Mouse (Mus musculus): ENCODE measurements at regions not wholly inside any gene's neighbourhood (a gene's known extent, or its start where the extent isn't known, plus 50 kb on each side); places are given as distances from the start of the nearest gene placed in this dataset.
"Not testable (repeated sequence)": the region's sequence is repeated elsewhere in the genome, so short reads cannot be mapped to it uniquely, and the experiment has no call there.

DNA sequence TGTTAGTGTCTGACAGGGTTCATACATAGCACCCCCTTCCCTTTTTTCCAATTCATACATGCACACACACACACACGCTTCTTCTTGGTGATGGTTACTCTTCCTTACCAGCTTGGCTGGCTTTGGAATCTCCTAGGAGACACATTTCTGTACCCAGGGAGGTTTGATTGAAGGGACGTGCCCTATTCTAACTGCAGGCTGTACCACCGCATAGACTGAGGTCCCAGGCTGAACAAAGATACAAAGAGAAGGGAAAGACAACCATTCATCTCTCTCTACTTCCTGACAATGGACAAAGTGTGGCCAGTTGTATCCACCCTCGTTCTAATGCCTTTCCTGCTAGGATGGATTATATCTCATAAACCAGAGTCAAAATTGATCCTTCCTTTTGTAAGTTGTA is 100.0 kb downstream of the Raet1d start:
- not testable (repeated sequence) for DNase-seq (ENCODE audit: low spot score in 2 of 2)

DNA sequence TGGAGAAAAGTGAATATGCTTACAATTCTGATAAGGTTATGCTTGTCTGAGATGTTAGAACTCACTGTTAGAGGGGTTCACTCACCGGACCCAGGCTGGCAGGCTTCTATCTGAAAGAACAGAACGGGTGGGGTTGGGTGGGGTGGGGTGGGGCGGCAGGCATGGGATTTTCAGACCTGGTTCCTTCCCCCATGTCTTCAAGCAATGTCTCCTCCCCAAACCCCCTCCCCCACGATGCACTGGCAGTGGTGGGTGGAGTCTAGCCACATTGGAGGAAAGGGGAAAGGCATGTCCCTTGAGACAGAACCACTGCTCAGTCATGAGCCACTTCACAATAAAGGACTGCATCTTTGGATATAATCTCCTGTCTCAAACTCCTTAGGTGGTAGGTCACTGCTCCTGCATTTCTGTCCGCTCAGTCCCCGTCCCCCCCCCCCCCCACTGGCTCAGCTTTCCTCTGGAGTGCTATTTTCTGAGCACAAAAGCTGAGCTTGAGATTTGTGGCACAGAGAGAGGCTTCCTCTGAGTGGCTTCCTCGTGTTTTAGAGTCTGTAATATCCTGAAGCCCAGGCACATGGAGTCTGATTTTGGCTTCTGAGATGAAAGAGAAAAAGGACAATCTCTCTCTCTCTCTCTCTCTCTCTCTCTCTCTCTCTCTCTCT is 100.6 kb downstream of the Raet1d start:
- DNase-seq (ENCODE audit: low spot score in 2 of 2), result not testable (repeated sequence)

DNA sequence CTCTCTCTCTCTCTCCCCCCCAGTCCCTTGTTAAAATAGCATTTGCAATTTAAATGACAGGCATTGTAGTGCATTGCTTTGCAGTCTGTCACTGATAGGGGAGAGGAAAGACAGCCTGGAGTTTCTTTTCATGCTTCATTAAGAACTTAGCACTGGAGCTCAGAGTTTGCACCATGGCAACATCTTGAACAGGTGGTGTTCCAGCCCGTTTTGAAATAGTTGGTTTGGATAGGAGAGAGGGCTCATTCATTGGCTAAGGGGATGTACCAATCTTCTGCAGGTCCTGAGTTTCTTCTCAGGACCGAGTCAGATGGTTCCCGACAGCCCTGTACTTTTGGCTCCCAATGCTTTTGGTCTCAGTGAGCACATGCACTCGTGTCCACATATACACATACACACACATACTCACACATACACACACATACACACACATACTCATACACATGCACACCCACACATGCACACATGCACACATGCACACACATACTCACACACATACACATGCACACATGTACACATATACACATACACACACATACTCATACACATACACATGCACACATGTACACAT is 101.2 kb downstream of the Raet1d start:
- DNase-seq (ENCODE audit: low spot score in 2 of 2), result not testable (repeated sequence)

DNA sequence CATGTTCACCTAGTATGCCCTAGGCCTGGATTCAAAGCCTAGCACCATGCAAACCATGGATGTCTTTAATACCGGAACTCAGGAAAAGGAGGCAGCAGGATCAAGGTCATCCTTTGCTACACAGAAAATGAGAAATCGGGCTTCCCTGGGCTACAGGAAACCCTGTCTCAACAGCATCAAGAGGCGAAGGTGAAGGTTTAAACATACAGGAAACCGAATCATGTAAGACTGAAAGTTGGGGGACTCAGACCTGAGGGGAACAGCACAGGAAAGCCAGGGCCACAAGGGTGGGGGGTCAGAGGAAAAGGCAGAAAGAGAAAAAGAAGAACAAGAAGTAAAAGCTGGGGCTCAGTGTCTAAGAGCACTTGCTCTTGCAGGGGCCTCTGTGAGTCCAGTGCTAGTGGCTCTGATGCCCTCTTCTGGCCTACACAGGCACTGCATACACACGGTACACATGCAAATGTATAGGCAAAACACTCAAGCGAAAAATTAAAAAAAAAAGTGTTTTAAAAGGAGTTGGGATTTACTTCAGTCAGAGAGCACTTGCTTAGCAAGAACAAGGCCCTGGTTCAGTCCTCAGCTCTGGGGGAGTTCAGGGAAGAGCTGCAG is 111.5 kb downstream of the Raet1d start:
- not testable (repeated sequence) for DNase-seq (ENCODE audit: low spot score in 2 of 2)

DNA sequence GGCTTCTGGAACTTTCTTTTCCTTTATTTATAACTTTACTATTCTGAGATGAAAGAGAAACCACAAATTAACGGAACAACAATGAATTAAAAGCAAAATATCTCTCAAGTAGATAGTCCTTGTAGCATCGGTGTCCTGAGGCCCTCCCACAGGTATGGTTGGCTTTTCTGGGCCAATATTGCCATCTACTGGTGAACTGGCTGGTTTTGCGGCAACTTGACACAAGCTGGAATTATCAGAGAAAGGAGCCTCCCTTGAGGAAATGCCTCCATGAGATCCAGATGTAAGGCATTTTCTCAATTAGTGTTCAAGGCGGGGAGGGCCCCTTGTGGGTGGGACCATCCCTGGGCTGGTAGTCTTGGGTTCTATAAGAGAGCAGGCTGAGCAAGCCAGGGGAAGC is 119.5 kb downstream of the Raet1d start:
- DNase-seq (ENCODE audit: low spot score in 2 of 2), result peak in 1 of 2 experiments; percentile 29

DNA sequence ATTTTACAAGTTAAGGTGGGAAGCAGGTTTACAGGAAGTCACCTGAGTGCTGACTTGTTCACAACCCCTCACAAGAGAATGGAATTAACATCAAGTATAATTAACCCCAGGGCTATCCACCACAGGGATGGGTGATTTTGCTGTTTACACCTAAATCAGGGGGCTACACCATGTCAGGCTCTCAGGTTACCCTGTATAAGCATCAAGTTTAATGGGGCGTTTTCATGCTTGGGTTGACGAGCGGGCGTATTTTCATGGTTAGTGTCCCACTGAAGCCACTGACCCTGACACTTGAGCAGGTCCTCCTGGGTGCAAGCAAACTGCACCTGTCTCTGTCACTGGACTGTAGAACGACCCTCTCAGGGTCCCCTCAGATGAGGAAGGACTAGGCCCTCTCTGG is 126.7 kb downstream of the Raet1d start:
- not testable (repeated sequence) for DNase-seq (ENCODE audit: low spot score in 2 of 2)

DNA sequence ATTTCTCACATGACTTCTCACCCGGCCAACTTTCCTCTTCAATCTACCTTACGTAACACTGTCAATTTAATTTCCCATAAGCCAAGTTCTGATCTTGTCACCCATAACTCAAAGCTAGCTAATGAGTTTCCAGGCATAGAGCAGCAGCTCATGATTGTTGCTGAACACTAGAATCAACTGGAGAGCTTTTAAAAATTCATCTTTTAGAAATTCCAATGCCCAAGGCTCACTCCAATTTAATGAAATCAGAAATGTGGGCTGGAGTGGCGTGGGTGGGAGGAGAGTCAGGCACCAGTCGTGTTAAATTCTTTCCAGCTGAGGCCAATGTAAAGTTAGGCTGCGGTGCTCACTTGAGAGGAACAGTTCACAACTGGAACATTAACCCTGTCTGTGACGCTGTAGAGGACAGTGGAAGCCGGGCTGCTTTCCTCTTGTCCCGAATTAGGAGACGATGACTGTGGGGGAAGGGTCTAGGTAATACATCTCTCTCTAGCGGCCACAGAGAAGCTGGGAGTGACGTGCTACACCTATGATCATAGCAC is 131.5 kb downstream of the Raet1d start:
- DNase-seq (ENCODE audit: low spot score in 2 of 2), result not testable (repeated sequence)

DNA sequence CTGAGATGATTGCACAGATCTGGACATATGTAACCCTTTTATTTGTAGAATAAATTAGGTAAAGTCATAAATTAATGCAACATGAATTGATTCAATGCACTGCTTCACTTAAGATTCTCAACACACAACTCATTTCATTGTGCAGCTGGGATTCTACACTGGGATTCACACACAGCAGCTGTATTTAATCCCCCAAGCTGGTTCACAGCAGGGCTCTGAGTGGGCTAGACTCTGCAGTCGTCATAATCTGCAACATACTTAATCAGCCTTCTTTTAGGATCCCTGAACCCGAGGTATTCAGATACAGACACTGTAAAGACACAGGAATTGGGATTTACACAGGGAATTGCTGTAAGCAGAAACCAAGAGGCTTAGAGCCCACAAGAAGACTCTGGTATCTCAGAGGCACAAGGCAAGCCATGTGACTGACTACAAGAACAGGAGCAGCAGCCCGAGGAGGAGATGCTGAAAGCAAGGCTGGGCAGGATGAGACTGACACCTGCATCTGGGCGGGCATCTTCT is 135.7 kb downstream of the Raet1d start:
- DNase-seq (ENCODE audit: low spot score in 2 of 2), result no peak

Measured in layer of hippocampus, adult 8-10 months (tissue).